Mouse (Mus musculus): ENCODE data around the gene Brwd1.
A peak's percentile ranks its signal among the peaks of the same experiment; 100 is the strongest.
"Not testable (repeated sequence)": the region's sequence is repeated elsewhere in the genome, so short reads cannot be mapped to it uniquely, and the experiment has no call there.

Gene Brwd1

GRCm38 (mm10) chr16:95970841-95971240 lies 111.5 kb downstream of the Brwd1 start:
- DNase-seq = no peak

GRCm38 (mm10) chr16:95967455-95967854 lies 114.9 kb downstream of the Brwd1 start:
- no peak for DNase-seq

- peak; percentile 49 for DNase-seq
Measured at GRCm38 (mm10) chr16:95964427-95965023, 117.8 kb downstream of the Brwd1 start.

- not testable (repeated sequence) for DNase-seq
Measured at GRCm38 (mm10) chr16:95961484-95961883, 120.8 kb downstream of the Brwd1 start.

- not testable (repeated sequence) for DNase-seq
Measured at GRCm38 (mm10) chr16:95960689-95961088, 121.6 kb downstream of the Brwd1 start.

GRCm38 (mm10) chr16:95958080-95958479 lies 124.2 kb downstream of the Brwd1 start:
- DNase-seq = peak; percentile 19

- DNase-seq = no peak
Measured at GRCm38 (mm10) chr16:95956618-95957017, 125.7 kb downstream of the Brwd1 start.

GRCm38 (mm10) chr16:95955716-95956346 lies 126.5 kb downstream of the Brwd1 start:
- DNase-seq = no peak

- DNase-seq = no peak
Measured at GRCm38 (mm10) chr16:95954341-95954740, 128.0 kb downstream of the Brwd1 start.

- no peak for DNase-seq
Measured at GRCm38 (mm10) chr16:95953159-95953650, 129.1 kb downstream of the Brwd1 start.

GRCm38 (mm10) chr16:95951471-95951870 lies 130.9 kb downstream of the Brwd1 start:
- DNase-seq = no peak

- peak; percentile 85 for DNase-seq
Measured at GRCm38 (mm10) chr16:95945389-95946311, 136.7 kb downstream of the Brwd1 start.

GRCm38 (mm10) chr16:95943186-95943585 lies 139.1 kb downstream of the Brwd1 start:
- DNase-seq = no peak
